Mouse (Mus musculus) forebrain, embryonic 14.5 days (tissue): ENCODE data around the gene Rmnd5a. TPM values are rescaled to one million over a fixed set of nuclear protein-coding genes. Genes with fewer than 3 reads are reported as not detected.

Source experiments
- ATAC-seq: fragments of 200-750 bp; cut with Nextera tagmentation; 2 replicates; pipeline ENCODE4 v1.8.0; 2017; ENCODE audit warnings: mild to moderate bottlenecking, moderate library complexity
- DNase-seq: peaks from one replicate; pipeline ENCODE4 v3.0.0-alpha.2; 2015; ENCODE audit warnings: low spot score
- H3K27ac ChIP-seq: fragments of 300-500 bp; sonication (generic); 2 replicates; pipeline ENCODE4 v1.5.1; 2014; ENCODE audit warnings: low read depth, mild to moderate bottlenecking, control low read depth, low read length, moderate library complexity
- H3K27me3 ChIP-seq: fragments of 300-500 bp; sonication (generic); replicated peaks from 2 replicates; pipeline ENCODE4 v1.6.1; 2014; ENCODE audit warnings: low read length, control low read depth, mixed read lengths; ENCODE audit not compliant: control insufficient read depth, insufficient read depth
- H3K36me3 ChIP-seq: fragments of 300-500 bp; sonication (generic); 2 replicates; pipeline ENCODE4 v1.6.1; 2014; ENCODE audit warnings: low read length, control low read depth; ENCODE audit not compliant: control insufficient read depth, insufficient read depth
- H3K4me1 ChIP-seq: fragments of 300-500 bp; sonication (generic); 2 replicates; pipeline ENCODE4 v1.6.1; 2014; ENCODE audit warnings: antibody characterized with exemption, low read length, control low read depth; ENCODE audit not compliant: control insufficient read depth, insufficient read depth
- H3K4me2 ChIP-seq: fragments of 300-500 bp; sonication (generic); 2 replicates; pipeline ENCODE4 v1.6.1; 2014; ENCODE audit warnings: mild to moderate bottlenecking, control low read depth, low read length
- H3K4me3 ChIP-seq: fragments of 300-500 bp; sonication (generic); 2 replicates; pipeline ENCODE4 v1.5.1; 2014; ENCODE audit warnings: low read depth, low read length, control low read depth
- H3K9ac ChIP-seq: fragments of 300-500 bp; sonication (generic); 2 replicates; pipeline ENCODE4 v1.6.1; 2014; ENCODE audit warnings: mild to moderate bottlenecking, low read length, control low read depth, moderate library complexity
- H3K9me3 ChIP-seq: fragments of 300-500 bp; sonication (generic); replicated peaks from 2 replicates; pipeline ENCODE4 v1.6.1; 2016; ENCODE audit warnings: low read length, control low read depth, mixed read lengths; ENCODE audit not compliant: control insufficient read depth
- WGBS: fragments of 180-500 bp; shearing (Covaris S2); extraction: QIAGEN DNeasy Blood & Tissue Kit; methylation state at CpG from one replicate; pipeline ENCODE4 v1.1.7; 2014; 5-methylcytosine and 5-hydroxymethylcytosine counted together
- polyA plus RNA-seq: library from polyadenylated mRNA; unstranded; fragments of >200 nt; fragmentation: Nextera tagmentation; extraction: Ambion mirVana; gene quantifications from 2 replicates; pipeline ENCODE4 v1.2.1, GENCODE M21; 2014

Gene Rmnd5a
- polyA plus RNA-seq, 1 experiment from 2014 or later: 5.8 TPM

DNA sequence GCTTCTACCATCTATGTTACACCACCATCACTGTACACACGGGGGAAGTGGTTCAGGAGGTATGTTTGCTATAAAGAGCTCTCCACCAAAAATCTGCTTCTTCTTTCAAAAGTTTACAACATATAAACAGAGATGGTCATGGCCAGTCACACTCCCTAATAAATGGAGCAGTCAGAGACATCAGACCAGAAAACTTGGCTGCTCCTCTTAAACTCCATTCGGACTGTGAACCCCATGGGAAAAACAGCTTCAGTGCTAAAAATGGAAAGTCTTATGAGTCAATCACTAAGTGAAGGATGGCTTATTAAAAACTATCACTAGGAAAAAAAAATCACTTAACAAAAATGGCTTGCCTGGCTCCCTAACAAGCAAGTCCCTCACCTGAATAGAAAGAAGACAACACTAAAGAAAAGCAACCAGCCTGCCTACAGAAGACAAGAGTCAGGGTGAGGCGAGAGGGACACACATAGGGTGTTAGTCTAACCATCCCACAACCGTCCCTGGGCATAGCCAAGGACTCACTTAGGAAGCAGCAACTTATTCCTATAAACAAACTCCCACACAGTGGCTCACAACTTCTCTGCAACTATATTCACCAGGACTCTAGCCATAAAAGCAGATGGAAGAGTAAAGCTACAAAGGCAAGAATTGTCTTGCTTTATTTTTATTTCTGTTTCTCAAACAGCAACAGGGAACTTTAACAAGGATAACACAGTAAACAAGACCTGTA is 12.3 kb downstream of the Rmnd5a start:
- ATAC-seq: no peak
- WGBS: 88% methylated on average over 4 of the region's 4 CpGs
- no peak overlapping the region for H3K4me3 ChIP-seq

DNA sequence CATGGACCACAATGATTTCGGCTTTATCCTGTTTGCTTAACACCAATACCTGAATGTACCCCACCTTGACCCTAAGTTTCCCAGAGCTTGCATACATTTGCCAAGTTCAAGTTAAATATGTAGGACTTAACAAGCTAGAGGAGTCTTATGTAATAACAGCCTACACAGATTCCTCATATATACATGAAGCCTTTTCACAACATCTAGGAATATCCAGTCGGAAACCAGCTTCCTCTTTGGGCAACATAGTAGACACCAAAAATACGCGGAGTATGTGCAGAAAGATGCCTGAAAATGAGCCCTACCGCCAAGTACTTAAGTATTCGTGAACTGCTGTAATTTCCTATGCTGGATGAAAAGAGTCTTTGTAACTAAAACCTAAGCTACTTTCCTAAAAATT is 14.8 kb downstream of the Rmnd5a start:
- H3K9me3 ChIP-seq: no peaks in the 10 kb centered on the region
- DNase-seq (no peak), ATAC-seq (no peak)
- no peaks in the 10 kb centered on the region for H3K27me3 ChIP-seq
- H3K4me3 ChIP-seq: no peak overlapping the region
- H3K27ac ChIP-seq: no peak overlapping the region
- no peaks in the 10 kb centered on the region for H3K4me1 ChIP-seq
- no peak overlapping the region for H3K4me2 ChIP-seq
- no peak overlapping the region for H3K9ac ChIP-seq
- peaks cover 14% of the 10 kb centered on the region for H3K36me3 ChIP-seq
- 88% methylated on average over 6 of the region's 6 CpGs for WGBS

More for the DNA sequence above, 12.3 kb downstream of the Rmnd5a start:
- H3K36me3 ChIP-seq: peaks cover 14% of the 10 kb centered on the region
- H3K27me3 ChIP-seq: no peaks in the 10 kb centered on the region
- no peak overlapping the region for H3K4me2 ChIP-seq
- H3K27ac ChIP-seq: no peak overlapping the region
- H3K9ac ChIP-seq: no peak overlapping the region
- H3K9me3 ChIP-seq: no peaks in the 10 kb centered on the region
- DNase-seq: no peak
- no peaks in the 10 kb centered on the region for H3K4me1 ChIP-seq

DNA sequence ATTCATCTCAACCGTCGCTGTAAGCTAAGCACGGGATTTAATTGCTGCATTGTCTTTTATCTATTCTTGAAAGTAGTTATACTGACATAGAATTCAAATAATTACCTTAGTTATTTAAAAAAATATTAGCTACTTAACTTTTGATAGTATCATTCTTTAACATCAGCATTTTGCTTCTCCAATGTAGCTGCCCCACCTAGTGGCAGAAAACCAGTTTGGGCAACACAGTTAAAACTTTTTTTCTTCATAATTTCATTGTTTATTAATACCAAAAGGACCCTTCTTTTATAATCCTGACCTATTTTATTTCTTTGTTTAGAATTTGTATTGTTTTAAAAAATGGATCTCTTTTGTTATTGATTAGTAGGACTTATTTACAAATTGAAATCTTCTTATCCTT is 17.3 kb downstream of the Rmnd5a start:
- DNase-seq: peak; percentile 24
- Histone ChIP-seq H3K4me1 (no peaks in the 10 kb centered on the region), H3K27ac (no peak overlapping the region), H3K4me2 (no peak overlapping the region), H3K36me3 (peaks cover 14% of the 10 kb centered on the region), H3K9ac (no peak overlapping the region), H3K4me3 (no peak overlapping the region), H3K9me3 (no peaks in the 10 kb centered on the region), H3K27me3 (no peaks in the 10 kb centered on the region)
- 89% methylated on average over 3 of the region's 3 CpGs for WGBS
- ATAC-seq: no peak

DNA sequence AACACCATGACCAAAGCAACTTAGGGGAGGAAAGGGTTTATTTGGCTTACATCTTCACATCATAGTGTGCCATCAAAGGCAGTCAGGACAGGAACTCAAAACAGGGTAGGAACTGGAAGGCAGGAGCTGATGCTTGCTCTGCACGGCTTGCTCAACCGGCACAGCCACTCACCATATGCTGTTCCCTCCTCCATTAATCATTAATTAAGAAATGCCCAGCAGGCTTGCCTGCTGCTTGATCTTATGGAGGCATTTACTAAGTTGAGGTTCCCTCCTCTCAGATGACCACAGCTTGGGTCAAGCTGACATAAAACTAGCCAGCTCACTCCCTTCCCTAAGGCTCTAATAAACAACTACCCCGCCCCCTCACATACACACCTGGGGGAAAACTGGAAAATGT is 18.3 kb downstream of the Rmnd5a start:
- peaks cover 8% of the 10 kb centered on the region for H3K36me3 ChIP-seq
- H3K4me2 ChIP-seq: no peak overlapping the region
- DNase-seq (no peak), ATAC-seq (no peak)
- no peak overlapping the region for H3K4me3 ChIP-seq
- no peak overlapping the region for H3K9ac ChIP-seq
- 85% methylated on average over 3 of the region's 3 CpGs for WGBS
- H3K4me1 ChIP-seq: no peaks in the 10 kb centered on the region
- H3K27ac ChIP-seq: no peak overlapping the region
- no peaks in the 10 kb centered on the region for H3K27me3 ChIP-seq
- H3K9me3 ChIP-seq: no peaks in the 10 kb centered on the region

DNA sequence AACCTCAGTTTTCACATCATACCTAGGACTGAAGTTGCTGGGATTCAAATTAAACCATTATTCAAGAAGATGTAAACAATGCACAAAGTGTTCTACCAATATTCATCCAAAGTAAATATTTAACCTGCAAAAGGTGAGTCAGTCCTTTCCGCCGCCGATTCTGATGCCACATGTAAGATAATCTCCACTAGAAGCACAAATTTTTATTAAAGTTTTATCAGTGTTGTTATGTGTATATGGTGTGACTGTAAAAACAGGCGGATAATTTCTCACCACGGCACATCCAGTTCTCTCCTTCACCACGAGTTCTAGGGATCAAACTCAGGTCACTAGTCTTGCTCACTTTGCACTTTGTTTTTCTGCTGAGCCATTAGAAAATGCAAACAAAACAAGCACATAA is 19.6 kb downstream of the Rmnd5a start:
- DNase-seq (no peak), ATAC-seq (no peak)
- Histone ChIP-seq H3K4me1 (no peaks in the 10 kb centered on the region), H3K9ac (no peak overlapping the region), H3K4me2 (no peak overlapping the region), H3K27me3 (no peaks in the 10 kb centered on the region), H3K4me3 (no peak overlapping the region), H3K9me3 (no peaks in the 10 kb centered on the region), H3K36me3 (0 out of 2 replicates have a peak, but pooled peaks cover 3% of the 10 kb centered on the region), H3K27ac (no peak overlapping the region)
- WGBS: 94% methylated on average over 6 of the region's 6 CpGs

DNA sequence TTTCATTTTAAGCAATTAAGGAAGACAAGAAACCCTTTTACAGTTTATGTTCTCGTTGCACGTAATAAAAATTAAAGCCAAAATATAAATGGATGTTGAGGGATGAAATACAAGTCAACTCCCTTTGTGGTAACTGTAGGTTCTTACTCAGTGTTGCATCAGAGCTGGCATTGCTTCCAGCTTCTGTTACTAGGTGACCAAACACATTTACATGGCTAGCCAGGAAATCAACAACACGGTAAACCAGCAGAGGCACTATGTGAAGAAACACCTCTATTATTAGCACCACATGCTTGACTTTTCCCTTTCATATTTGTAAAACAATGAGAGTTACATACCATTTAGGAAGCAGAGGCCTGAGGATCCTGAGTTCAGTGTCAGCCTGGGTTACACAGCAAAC is 21.6 kb downstream of the Rmnd5a start:
- 91% methylated on average over 3 of the region's 3 CpGs for WGBS
- Histone ChIP-seq H3K27ac (no peak overlapping the region), H3K4me1 (no peaks in the 10 kb centered on the region), H3K27me3 (no peaks in the 10 kb centered on the region), H3K36me3 (0 out of 2 replicates have a peak, but pooled peaks cover 3% of the 10 kb centered on the region), H3K9me3 (no peaks in the 10 kb centered on the region), H3K4me3 (no peak overlapping the region), H3K4me2 (no peak overlapping the region), H3K9ac (no peak overlapping the region)
- no peak for ATAC-seq
- DNase-seq: no peak

DNA sequence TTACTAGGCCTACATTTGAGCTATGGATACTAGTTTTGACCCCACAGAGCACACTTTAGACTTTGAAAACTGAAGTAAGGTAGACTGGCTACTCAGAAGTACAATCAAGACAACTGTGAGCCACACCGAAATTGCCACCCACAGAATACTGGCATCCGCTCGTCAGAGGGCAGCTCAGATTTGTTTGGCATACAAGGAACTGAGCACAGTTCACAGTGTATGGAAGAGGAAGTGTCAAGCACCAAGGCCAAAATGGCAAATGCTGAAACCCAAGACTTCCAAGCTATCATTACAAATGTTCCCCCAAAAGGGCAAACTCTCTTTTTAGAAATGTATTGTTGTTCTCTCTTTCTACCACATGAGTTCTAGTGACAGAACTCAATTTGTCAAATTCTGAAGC is 25.0 kb downstream of the Rmnd5a start:
- no peaks in the 10 kb centered on the region for H3K27me3 ChIP-seq
- no peak overlapping the region for H3K4me3 ChIP-seq
- H3K9me3 ChIP-seq: no peaks in the 10 kb centered on the region
- DNase-seq: no peak
- no peak for ATAC-seq
- 82% methylated on average over 3 of the region's 3 CpGs for WGBS
- H3K36me3 ChIP-seq: peaks cover 17% of the 10 kb centered on the region
- no peak overlapping the region for H3K9ac ChIP-seq
- no peaks in the 10 kb centered on the region for H3K4me1 ChIP-seq
- no peak overlapping the region for H3K27ac ChIP-seq
- no peak overlapping the region for H3K4me2 ChIP-seq

DNA sequence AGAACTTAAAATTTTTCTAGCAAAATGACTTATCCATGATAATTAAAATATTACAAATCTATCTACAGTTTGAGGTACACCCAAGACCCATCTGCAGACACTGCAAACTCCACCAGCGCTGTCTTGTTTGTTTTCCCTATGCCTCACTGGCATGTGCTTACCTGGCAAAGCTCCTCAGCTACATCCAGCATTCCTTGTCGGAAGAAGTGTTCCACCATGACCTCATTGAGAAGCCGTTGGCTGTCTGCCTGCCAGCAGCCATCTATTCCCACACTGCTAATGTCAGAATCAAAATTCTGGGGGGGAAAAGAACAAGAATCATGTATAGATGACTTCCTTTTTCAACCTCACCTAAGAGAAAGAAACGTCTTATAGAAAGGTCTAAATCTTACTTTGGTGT is 25.8 kb downstream of the Rmnd5a start:
- Histone ChIP-seq H3K4me1 (no peaks in the 10 kb centered on the region), H3K36me3 (peaks cover 17% of the 10 kb centered on the region), H3K9ac (no peak overlapping the region), H3K9me3 (no peaks in the 10 kb centered on the region), H3K4me3 (no peak overlapping the region), H3K27ac (no peak overlapping the region), H3K4me2 (no peak overlapping the region), H3K27me3 (no peaks in the 10 kb centered on the region)
- 78% methylated on average over 4 of the region's 4 CpGs for WGBS
- DNase-seq (peak; percentile 18), ATAC-seq (no peak)

DNA sequence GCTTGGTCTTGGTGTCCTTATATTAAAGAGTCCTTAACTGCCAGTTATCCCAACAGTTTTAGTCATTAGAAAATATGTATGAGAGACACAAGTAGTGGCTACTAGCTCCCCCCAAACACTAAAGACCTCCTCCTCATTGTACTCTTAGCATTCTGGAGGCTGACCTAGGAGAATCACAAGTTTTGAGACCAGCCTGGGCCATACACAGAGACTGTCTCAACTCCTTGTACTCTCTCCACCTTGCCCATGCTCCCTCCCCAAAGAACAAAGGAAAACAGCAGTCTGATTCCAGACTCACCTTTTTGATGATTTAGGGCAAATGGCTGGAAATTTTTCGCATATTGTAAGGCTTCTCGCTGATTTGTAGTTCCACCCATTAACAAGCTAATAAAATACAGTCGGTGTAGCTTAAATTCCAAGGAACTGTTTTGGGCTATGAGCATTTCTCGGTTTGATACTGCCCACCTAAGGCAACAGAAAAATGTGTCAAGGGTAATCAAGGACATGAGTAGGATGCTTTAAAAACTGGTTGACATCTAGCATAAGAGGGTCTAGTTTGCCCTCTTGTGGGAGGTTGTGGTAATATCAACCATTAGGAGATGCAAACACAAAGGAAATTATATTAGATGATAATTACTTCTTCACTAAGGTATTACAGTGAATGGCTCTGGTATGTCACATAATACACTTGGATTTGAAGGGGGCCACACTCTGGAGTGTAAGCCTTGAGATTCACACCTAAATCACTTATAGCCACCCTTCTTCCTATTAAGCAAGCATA is 41.4 kb downstream of the Rmnd5a start:
- Histone ChIP-seq H3K36me3 (peaks cover 18% of the 10 kb centered on the region), H3K4me1 (no peaks in the 10 kb centered on the region), H3K27me3 (no peaks in the 10 kb centered on the region), H3K27ac (no peak overlapping the region), H3K4me2 (no peak overlapping the region), H3K9me3 (no peaks in the 10 kb centered on the region), H3K4me3 (no peak overlapping the region), H3K9ac (no peak overlapping the region)
- ATAC-seq (peak; percentile 62), DNase-seq (peak; percentile 70)
- 85% methylated on average over 4 of the region's 4 CpGs for WGBS
